Mouse (Mus musculus) c-Kit-negative CD71-positive TER-119-positive erythroid progenitor cells, embryonic 14.5 days (primary cell): ENCODE data around the gene Abi1.
"Not testable (repeated sequence)": the region's sequence is repeated elsewhere in the genome, so short reads cannot be mapped to it uniquely, and the experiment has no call there.

ENCODE experiments used
- DNase-seq: peaks from one replicate; pipeline ENCODE4 v3.0.0-alpha.2; 2013; ENCODE audit warnings: low read depth, low spot score

Abi1 gene

GRCm38 (mm10) chr2:23040001-23040646 is at the start of gene Abi1:
TSS of gene Abi1 (minus strand) at chr2:23040241.
- DNase-seq = peak; percentile 90

- DNase-seq = no peak
These were observed 44.5 kb upstream of the Abi1 start for GRCm38 (mm10) chr2:23084540-23084939.

GRCm38 (mm10) chr2:23078588-23078987 is 38.5 kb upstream of the Abi1 start:
- DNase-seq = no peak

DNA sequence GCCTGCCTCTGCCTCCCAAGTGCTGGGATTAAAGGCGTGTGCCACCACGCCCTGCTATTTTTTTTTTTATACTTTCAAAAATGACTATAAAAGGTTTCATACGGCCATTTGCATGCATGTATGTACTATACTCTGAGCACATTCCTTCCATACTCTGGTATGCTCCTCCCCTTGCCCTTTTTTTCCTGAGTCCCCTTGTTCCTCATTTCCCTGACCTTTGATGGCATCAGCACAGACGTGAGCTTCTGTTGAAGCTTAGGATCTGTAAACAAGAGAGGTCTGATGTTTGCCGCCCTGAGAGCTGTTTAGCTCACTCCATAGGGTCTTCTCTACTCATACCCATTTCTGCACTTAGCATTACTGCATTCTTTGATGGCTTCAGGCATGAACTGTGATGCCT is 37.7 kb upstream of the Abi1 start:
- no peak for DNase-seq

- DNase-seq = no peak
These were observed 36.7 kb upstream of the Abi1 start for GRCm38 (mm10) chr2:23076783-23077182.

DNA sequence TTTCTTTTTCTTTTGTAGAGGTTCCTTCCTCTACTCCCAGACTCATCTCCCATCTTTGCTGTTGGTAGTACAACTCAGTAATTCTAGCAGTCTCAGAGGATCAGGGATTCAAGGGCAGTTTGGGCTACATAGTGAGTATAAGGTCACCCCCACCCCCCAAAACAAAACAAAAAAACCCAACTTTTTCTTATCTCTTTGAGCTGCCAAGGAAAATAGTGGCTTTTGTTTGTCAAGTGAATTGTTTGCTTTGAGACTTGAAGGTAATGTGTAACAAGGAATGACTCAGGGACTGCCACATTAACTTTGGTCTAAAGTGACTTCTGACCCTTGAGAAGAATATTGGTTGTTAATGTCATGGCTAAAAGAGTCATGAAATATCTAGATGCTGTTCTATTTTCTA is 35.8 kb upstream of the Abi1 start:
- no peak for DNase-seq

- no peak for DNase-seq
These were observed 31.4 kb upstream of the Abi1 start for GRCm38 (mm10) chr2:23071406-23071805.

DNA sequence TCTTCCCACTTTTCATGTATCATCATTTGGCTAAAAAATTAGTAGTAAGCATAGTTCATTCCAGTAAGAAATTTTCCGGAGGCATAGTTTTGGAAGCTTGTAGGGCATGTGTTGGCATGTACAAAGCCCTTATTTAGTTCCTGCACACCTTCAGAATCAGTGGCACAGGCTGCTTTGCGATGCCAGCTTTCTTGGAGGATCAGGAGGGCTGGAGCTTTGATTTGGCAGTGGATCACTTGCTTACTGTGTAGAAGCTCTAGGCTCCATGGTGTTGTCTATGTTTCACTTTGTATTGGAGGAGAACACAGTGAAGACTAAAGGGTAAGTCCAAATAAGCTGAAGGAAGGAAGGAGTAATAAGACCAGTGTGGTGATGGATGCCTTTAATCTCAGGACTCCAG is 30.4 kb upstream of the Abi1 start:
- DNase-seq = no peak

DNA sequence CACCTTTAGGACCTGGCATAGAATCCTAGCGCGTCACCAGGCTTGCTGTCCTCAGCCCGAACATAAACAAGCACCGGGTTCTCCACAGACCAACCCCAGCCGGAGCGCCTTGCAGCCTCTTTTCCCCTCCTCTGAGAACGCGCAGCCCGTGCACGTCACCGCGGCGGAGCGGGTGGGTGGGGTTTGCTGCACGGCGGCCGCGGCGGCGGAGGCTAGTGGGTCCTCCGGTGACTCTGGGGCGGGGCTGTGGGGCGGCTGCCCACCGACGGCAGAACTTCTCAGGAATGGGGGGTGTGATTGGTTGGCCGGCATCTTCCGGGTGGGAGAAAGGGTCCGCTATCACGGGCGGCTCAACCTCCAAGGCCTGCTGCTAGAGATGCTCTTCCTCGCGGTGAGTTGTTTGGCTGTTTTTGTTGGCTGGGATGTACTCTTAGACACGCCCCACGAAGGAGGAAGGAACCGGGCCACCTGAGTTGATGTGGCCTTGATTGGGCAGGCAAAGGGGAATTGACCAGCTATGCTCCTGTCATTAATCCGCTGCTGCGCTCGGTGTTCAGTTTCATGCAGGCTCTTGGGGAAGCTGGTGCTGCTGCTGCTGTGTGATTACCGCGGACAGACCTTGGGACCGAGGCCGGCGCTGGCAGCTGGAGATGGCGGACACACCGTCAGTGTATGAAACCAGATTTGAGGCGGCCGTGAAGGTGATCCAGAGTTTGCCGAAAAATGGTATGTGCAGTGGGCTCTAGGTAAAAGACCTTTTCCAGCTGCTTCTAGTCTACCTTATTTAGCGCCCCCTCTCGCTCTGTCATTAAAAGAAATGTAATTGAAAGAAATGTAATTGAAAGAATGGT is 29.1 kb upstream of the Abi1 start:
- DNase-seq = peak; percentile 74

GRCm38 (mm10) chr2:23068370-23068737 is 28.3 kb upstream of the Abi1 start:
- DNase-seq = peak; percentile 35

GRCm38 (mm10) chr2:23067552-23068369 is 27.7 kb upstream of the Abi1 start, which contains the start of gene Acbd5:
TSS of gene Acbd5 (plus strand) at chr2:23068167.
- DNase-seq = peak; percentile 82

- no peak for DNase-seq
These were observed 12.5 kb upstream of the Abi1 start for GRCm38 (mm10) chr2:23052523-23052922.

DNA sequence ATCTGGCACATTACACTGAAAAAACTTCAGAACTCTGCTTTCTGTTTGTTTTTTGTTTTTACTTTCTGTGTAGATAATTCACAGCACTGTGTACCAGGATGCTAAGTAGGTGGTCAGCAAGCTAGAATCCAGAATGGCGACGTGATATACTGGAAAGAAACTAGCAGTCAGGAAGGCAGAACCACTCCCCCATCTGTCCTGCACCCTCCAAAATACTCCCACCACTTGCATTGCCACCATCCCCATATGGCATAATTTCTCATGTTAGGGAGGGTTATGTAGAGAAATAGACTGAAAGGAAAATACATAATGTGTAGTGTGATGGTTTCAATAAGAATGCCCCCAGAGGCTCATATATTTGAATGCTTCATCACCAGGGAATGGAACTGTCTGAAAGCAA is 11.8 kb upstream of the Abi1 start:
- DNase-seq = no peak

DNA sequence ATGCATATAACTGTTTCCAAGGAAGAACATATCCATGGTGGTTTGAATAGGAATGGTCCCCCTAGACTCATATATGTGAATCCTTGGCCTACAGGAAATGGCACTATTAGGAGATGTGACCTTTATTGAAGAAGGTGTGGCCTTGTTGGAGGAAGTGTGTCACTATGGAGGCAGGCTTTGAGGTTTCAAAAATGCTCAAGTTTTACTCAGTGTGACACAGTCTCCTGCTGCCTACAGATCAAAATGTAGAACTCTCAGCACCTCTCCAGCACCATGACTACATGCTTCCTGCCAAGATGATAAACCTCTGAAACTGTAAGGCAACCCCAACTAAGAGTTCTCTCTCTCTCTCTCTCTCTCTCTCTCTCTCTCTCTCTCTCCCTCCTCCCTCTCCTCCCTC is 8.0 kb upstream of the Abi1 start:
- no peak for DNase-seq

GRCm38 (mm10) chr2:23045703-23046102 is 5.7 kb upstream of the Abi1 start:
- DNase-seq = no peak

- no peak for DNase-seq
These were observed 2.1 kb upstream of the Abi1 start for GRCm38 (mm10) chr2:23042189-23042588.

GRCm38 (mm10) chr2:23041457-23041856 is 1.4 kb upstream of the Abi1 start:
- DNase-seq = no peak

GRCm38 (mm10) chr2:23040690-23041089 is 649 bp upstream of the Abi1 start:
- not testable (repeated sequence) for DNase-seq

- DNase-seq = peak; percentile 50
These were observed 700 bp downstream of the Abi1 start for GRCm38 (mm10) chr2:23039082-23040000.

- DNase-seq = no peak
These were observed 4.6 kb downstream of the Abi1 start for GRCm38 (mm10) chr2:23035467-23035866.
